Mouse (Mus musculus) spleen, adult 2 months (tissue): ENCODE measurements around the gene Slc44a2. TPM values are rescaled to one million over a fixed set of nuclear protein-coding genes. Genes with fewer than 3 reads are reported as not detected.
A peak's percentile ranks its signal among the peaks of the same experiment; 100 is the strongest.

ENCODE experiments used
- DNase-seq, 2 experiments: peaks; one replicate each; pipeline versions ENCODE4 v3.0.0 to v3.0.0-alpha.2; 2012 to 2021; ENCODE audit warnings: low spot score in 2 of 2, low read depth in 1 of 2
- H3K27ac ChIP-seq: fragments of 200-500 bp; 2 replicates; pipeline ENCODE4 v1.5.1; 2012; ENCODE audit warnings: low read length, inconsistent platforms; ENCODE audit not compliant: insufficient read depth
- H3K27me3 ChIP-seq: fragments of 200-500 bp; 2 replicates; pipeline ENCODE4 v1.6.1; 2012; ENCODE audit warnings: mild to moderate bottlenecking, moderate library complexity, low read length, inconsistent platforms; ENCODE audit not compliant: control insufficient read depth, insufficient read depth
- H3K36me3 ChIP-seq: fragments of 200-500 bp; 2 replicates; pipeline ENCODE4 v1.6.1; 2012; ENCODE audit warnings: mild to moderate bottlenecking, low read length, inconsistent platforms; ENCODE audit not compliant: control insufficient read depth, insufficient read depth
- H3K4me1 ChIP-seq: fragments of 200-500 bp; 2 replicates; pipeline ENCODE4 v1.6.1; 2011; ENCODE audit warnings: inconsistent platforms; ENCODE audit not compliant: control insufficient read depth, insufficient read depth, insufficient read length
- H3K4me3 ChIP-seq: fragments of 200-500 bp; 2 replicates; pipeline ENCODE4 v1.5.1; 2011; ENCODE audit warnings: mild to moderate bottlenecking, inconsistent platforms; ENCODE audit not compliant: insufficient read depth, insufficient read length; ENCODE audit errors: extremely low read depth
- CTCF ChIP-seq: fragments of 200-500 bp; IDR thresholded peaks from 2 replicates; pipeline ENCODE4 v1.5.1; 2011; ENCODE audit warnings: mild to moderate bottlenecking, inconsistent platforms; ENCODE audit not compliant: insufficient read depth, insufficient read length, insufficient replicate concordance; ENCODE audit errors: extremely low read depth
- POLR2A ChIP-seq: fragments of 200-500 bp; IDR thresholded peaks from 2 replicates; pipeline ENCODE4 v1.6.1; 2011; ENCODE audit warnings: low read depth, low read length, inconsistent platforms
- WGBS: fragments of 180-500 bp; shearing (Covaris S2); methylation state at CpG from one replicate; pipeline ENCODE4 v1.1.7; 2018; 5-methylcytosine and 5-hydroxymethylcytosine counted together
- polyA plus RNA-seq: library from polyadenylated mRNA; depleted of rRNA; stranded (reverse); fragments of >200 nt; gene quantifications from 2 replicates; pipeline ENCODE4 v1.2.3, GENCODE M21; 2012

Slc44a2 gene
- polyA plus RNA-seq, 1 experiment = 166 TPM

GRCm38 (mm10) chr9:21346627-21347365 lies 26.3 kb downstream of the Slc44a2 start:
- 91% methylated on average over 16 of the region's 16 CpGs for WGBS
- TF ChIP-seq POLR2A (no peak), CTCF (no peak)
- Histone ChIP-seq H3K27ac (no peak overlapping the region), H3K4me1 (no peaks in the 10 kb centered on the region), H3K36me3 (peaks cover 78% of the 10 kb centered on the region), H3K27me3 (no peaks in the 10 kb centered on the region), H3K4me3 (no peak overlapping the region)
- no peak for DNase-seq

GRCm38 (mm10) chr9:21348152-21348551 lies 27.7 kb downstream of the Slc44a2 start:
- H3K27ac ChIP-seq = no peak overlapping the region
- H3K36me3 ChIP-seq = peaks cover 71% of the 10 kb centered on the region
- TF ChIP-seq CTCF (no peak), POLR2A (no peak)
- no peaks in the 10 kb centered on the region for H3K27me3 ChIP-seq
- WGBS = 77% methylated on average over 3 of the region's 3 CpGs
- no peak for DNase-seq
- H3K4me1 ChIP-seq = no peaks in the 10 kb centered on the region
- no peak overlapping the region for H3K4me3 ChIP-seq

GRCm38 (mm10) chr9:21351178-21351577 lies 30.7 kb downstream of the Slc44a2 start:
- TF ChIP-seq CTCF (no peak), POLR2A (no peak)
- Histone ChIP-seq H3K27me3 (no peaks in the 10 kb centered on the region), H3K4me3 (no peak overlapping the region), H3K36me3 (peaks cover 65% of the 10 kb centered on the region), H3K27ac (no peak overlapping the region), H3K4me1 (no peaks in the 10 kb centered on the region)
- WGBS = 84% methylated on average over 7 of the region's 7 CpGs
- no peak for DNase-seq

- Histone ChIP-seq H3K4me3 (no peak overlapping the region), H3K27me3 (no peaks in the 10 kb centered on the region), H3K36me3 (peaks cover 62% of the 10 kb centered on the region), H3K4me1 (no peaks in the 10 kb centered on the region), H3K27ac (no peak overlapping the region)
- no peak for DNase-seq
- WGBS = 93% methylated on average over 4 of the region's 4 CpGs
- no peak for TF ChIP-seq POLR2A
- TF ChIP-seq CTCF = no peak
These were observed 31.3 kb downstream of the Slc44a2 start for GRCm38 (mm10) chr9:21351702-21352377.

- DNase-seq = no peak
- no peak for TF ChIP-seq CTCF
- TF ChIP-seq POLR2A = no peak
- Histone ChIP-seq H3K27ac (peak overlapping the region; percentile 2; the same call in 1 of the 2 replicates), H3K4me3 (no peak overlapping the region), H3K36me3 (peaks cover 53% of the 10 kb centered on the region), H3K27me3 (no peaks in the 10 kb centered on the region), H3K4me1 (no peaks in the 10 kb centered on the region)
- WGBS = 31% methylated on average over 20 of the region's 20 CpGs
These were observed 32.2 kb downstream of the Slc44a2 start for GRCm38 (mm10) chr9:21352463-21353372.

- 50% methylated on average over 2 of the region's 2 CpGs for WGBS
- no peak for DNase-seq
- no peak overlapping the region for H3K27ac ChIP-seq
- H3K36me3 ChIP-seq = peaks cover 47% of the 10 kb centered on the region
- TF ChIP-seq POLR2A = no peak
- no peak for TF ChIP-seq CTCF
- H3K4me3 ChIP-seq = no peak overlapping the region
- H3K4me1 ChIP-seq = no peaks in the 10 kb centered on the region
- H3K27me3 ChIP-seq = no peaks in the 10 kb centered on the region
These were observed 32.8 kb downstream of the Slc44a2 start for GRCm38 (mm10) chr9:21353373-21353686.
